Mouse (Mus musculus): Measurements from ENCODE around the gene Sirt1.
"Not testable (repeated sequence)": the region's sequence is repeated elsewhere in the genome, so short reads cannot be mapped to it uniquely, and the experiment has no call there.

- not testable (repeated sequence) for TF ChIP-seq POLR2A, CTCF (IDR thresholded peaks at IDR 0.05; ENCODE audit: extremely low read depth, insufficient read depth, low read length)
Observed at GRCm38 (mm10) chr10:63411674-63412073, 30.2 kb upstream of the Sirt1 start.

Data from cortical plate, adult 2 months (tissue).